Mouse (Mus musculus): Measurements from ENCODE around the gene Mfrp. TPM values are rescaled to one million over a fixed set of nuclear protein-coding genes. Genes with fewer than 3 reads are reported as not detected.

Mfrp gene
- polyA plus RNA-seq, 1 experiment from 2014 or later, result 0.14 TPM

- no peak overlapping the region for H3K27ac ChIP-seq
- peaks cover 30% of the 10 kb centered on the region for H3K4me1 ChIP-seq
- H3K4me3 ChIP-seq, result no peak overlapping the region
- H3K36me3 ChIP-seq, result no peaks in the 10 kb centered on the region
- peaks cover 24% of the 10 kb centered on the region for H3K27me3 ChIP-seq
- H3K9ac ChIP-seq, result no peak overlapping the region
- no peaks in the 10 kb centered on the region for H3K9me3 ChIP-seq
- H3K4me2 ChIP-seq, result no peak overlapping the region
- ATAC-seq (ENCODE audit: borderline replicate concordance, extremely low read depth, low FRiP score, low TSS enrichment), result no peak
- WGBS, result 57% methylated on average over 10 of the region's 10 CpGs
These were observed 21.3 kb upstream of the Mfrp start for GRCm38 (mm10) chr9:44079997-44080780.

DNA sequence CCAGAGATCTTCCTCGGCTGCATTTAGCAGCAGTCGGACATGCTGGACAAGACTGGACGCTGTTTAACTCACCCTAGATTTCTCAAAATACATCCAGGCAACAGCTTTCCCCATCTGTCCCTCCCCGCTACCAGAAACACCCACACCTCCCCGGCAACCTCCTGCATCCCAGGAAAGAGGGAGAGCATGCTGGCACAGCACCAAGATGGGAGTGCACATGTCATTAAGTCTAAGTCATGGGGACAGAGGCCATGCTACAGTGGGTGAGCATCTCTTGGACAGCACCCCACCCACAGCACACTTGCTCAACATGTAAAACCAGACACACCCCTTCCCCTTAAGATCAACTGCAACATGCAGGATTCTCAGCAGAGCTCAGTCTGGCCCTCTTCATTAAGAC, 20.6 kb upstream of the Mfrp start:
- H3K36me3 ChIP-seq, result no peaks in the 10 kb centered on the region
- no peak overlapping the region for H3K4me3 ChIP-seq
- peaks cover 35% of the 10 kb centered on the region for H3K4me1 ChIP-seq
- no peak overlapping the region for H3K9ac ChIP-seq
- peaks cover 31% of the 10 kb centered on the region for H3K27me3 ChIP-seq
- ATAC-seq (ENCODE audit: borderline replicate concordance, extremely low read depth, low FRiP score, low TSS enrichment), result no peak
- no peaks in the 10 kb centered on the region for H3K9me3 ChIP-seq
- WGBS, result 43% methylated on average over 5 of the region's 5 CpGs
- H3K27ac ChIP-seq, result no peak overlapping the region
- no peak overlapping the region for H3K4me2 ChIP-seq

- no peak for ATAC-seq (ENCODE audit: borderline replicate concordance, extremely low read depth, low FRiP score, low TSS enrichment)
- Histone ChIP-seq H3K4me2 (no peak overlapping the region), H3K36me3 (no peaks in the 10 kb centered on the region), H3K4me3 (no peak overlapping the region), H3K9me3 (no peaks in the 10 kb centered on the region), H3K27me3 (peaks cover 33% of the 10 kb centered on the region), H3K9ac (no peak overlapping the region), H3K27ac (no peak overlapping the region), H3K4me1 (peaks cover 35% of the 10 kb centered on the region)
- 71% methylated on average over 5 of the region's 5 CpGs for WGBS
These were observed 19.9 kb upstream of the Mfrp start for GRCm38 (mm10) chr9:44081581-44081980.

DNA sequence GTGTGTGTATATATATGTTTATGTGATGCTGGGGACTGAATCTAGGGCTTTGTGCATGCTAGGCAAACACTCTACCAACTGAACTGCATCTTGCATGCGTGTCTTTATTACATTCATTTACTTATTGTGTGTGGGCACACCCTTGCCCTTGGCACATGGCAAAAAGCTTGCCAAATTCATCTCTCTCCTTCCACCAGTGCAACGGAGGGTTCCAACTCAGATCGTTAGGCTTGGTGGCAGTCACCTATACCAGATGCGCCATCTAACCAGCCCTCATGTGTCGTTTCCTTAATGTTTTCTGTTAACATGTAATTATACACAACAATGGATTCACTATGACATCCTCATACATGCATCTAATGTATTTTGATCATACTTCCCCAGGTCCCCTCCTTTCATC, 19.3 kb upstream of the Mfrp start:
- Histone ChIP-seq H3K36me3 (no peaks in the 10 kb centered on the region), H3K4me1 (peaks cover 42% of the 10 kb centered on the region), H3K4me3 (no peak overlapping the region), H3K27ac (no peak overlapping the region), H3K9ac (no peak overlapping the region), H3K4me2 (no peak overlapping the region), H3K9me3 (no peaks in the 10 kb centered on the region), H3K27me3 (peaks cover 37% of the 10 kb centered on the region)
- 90% methylated on average over 5 of the region's 5 CpGs for WGBS
- ATAC-seq (ENCODE audit: borderline replicate concordance, extremely low read depth, low FRiP score, low TSS enrichment), result no peak

- no peak for ATAC-seq (ENCODE audit: borderline replicate concordance, extremely low read depth, low FRiP score, low TSS enrichment)
- Histone ChIP-seq H3K36me3 (no peaks in the 10 kb centered on the region), H3K4me2 (peak overlapping the region; percentile 99), H3K27me3 (peaks cover 37% of the 10 kb centered on the region), H3K9ac (no peak overlapping the region), H3K4me3 (peak overlapping the region; percentile 55), H3K4me1 (peaks cover 51% of the 10 kb centered on the region), H3K27ac (no peak overlapping the region; the same call in 1 of the 2 replicates), H3K9me3 (no peaks in the 10 kb centered on the region)
- WGBS, result 6% methylated on average over 23 of the region's 23 CpGs
These were observed 18.0 kb upstream of the Mfrp start for GRCm38 (mm10) chr9:44083392-44084121.

GRCm38 (mm10) chr9:44084236-44084635, 17.3 kb upstream of the Mfrp start:
- Histone ChIP-seq H3K4me3 (peak overlapping the region; percentile 55), H3K36me3 (no peaks in the 10 kb centered on the region), H3K4me2 (peak overlapping the region; percentile 99), H3K27me3 (peaks cover 37% of the 10 kb centered on the region), H3K9ac (peak overlapping the region; percentile 64; the same call in 1 of the 2 replicates), H3K4me1 (peaks cover 50% of the 10 kb centered on the region), H3K9me3 (no peaks in the 10 kb centered on the region), H3K27ac (no peak overlapping the region)
- ATAC-seq (ENCODE audit: borderline replicate concordance, extremely low read depth, low FRiP score, low TSS enrichment), result no peak
- under 1% methylated on average over 14 of the region's 14 CpGs for WGBS

DNA sequence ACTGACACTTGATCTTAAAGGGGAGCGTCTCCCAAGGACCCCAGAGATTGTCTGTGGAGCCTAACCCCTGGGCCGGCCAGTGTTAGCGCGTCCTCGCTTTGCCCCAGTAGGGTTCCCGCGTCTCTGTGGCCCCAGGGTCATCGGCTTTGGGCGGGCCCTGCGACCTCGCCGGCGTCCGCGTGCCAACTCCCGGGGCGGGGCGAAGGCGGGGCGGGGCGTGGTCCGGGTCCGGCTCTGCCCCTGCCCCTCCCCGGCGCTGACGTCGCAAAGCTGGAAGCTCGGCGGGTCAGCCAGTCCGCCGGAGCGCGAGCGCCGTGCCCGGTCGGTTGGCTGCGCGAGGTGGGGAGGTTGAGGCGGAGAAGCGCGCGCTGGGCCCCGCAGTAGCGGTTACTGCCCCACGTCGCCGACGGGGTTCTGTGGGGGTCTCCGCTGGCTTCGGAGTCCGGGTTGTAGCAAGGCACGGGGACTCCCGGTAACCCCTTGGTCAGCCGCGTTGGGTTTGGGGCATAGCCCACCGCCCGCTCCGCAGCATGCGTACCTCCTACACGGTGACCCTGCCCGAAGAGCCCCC, 16.8 kb upstream of the Mfrp start:
- Histone ChIP-seq H3K9me3 (no peaks in the 10 kb centered on the region), H3K36me3 (no peaks in the 10 kb centered on the region), H3K4me2 (peak overlapping the region; percentile 99), H3K27me3 (peaks cover 37% of the 10 kb centered on the region), H3K4me3 (peak overlapping the region; percentile 55), H3K27ac (no peak overlapping the region), H3K9ac (peak overlapping the region; percentile 64), H3K4me1 (peaks cover 49% of the 10 kb centered on the region)
- peak; percentile 83 for ATAC-seq (ENCODE audit: borderline replicate concordance, extremely low read depth, low FRiP score, low TSS enrichment)
- under 1% methylated on average over 59 of the region's 62 CpGs for WGBS

GRCm38 (mm10) chr9:44085276-44085675, 16.3 kb upstream of the Mfrp start:
- Histone ChIP-seq H3K9me3 (no peaks in the 10 kb centered on the region), H3K27ac (no peak overlapping the region), H3K4me1 (peaks cover 49% of the 10 kb centered on the region), H3K27me3 (peaks cover 37% of the 10 kb centered on the region), H3K9ac (peak overlapping the region; percentile 64), H3K36me3 (no peaks in the 10 kb centered on the region), H3K4me2 (peak overlapping the region; percentile 99), H3K4me3 (peak overlapping the region; percentile 55)
- WGBS, result 2% methylated on average over 10 of the region's 10 CpGs
- ATAC-seq (ENCODE audit: borderline replicate concordance, extremely low read depth, low FRiP score, low TSS enrichment), result no peak

GRCm38 (mm10) chr9:44085741-44086665, 15.5 kb upstream of the Mfrp start:
- Histone ChIP-seq H3K4me2 (peak overlapping the region; percentile 99), H3K27ac (no peak overlapping the region), H3K4me3 (peak overlapping the region; percentile 55; the same call in 1 of the 2 replicates), H3K9ac (0 out of 2 replicates have a peak overlapping the region, but pooled peaks have one; percentile 14), H3K27me3 (peaks cover 37% of the 10 kb centered on the region), H3K9me3 (no peaks in the 10 kb centered on the region), H3K36me3 (no peaks in the 10 kb centered on the region), H3K4me1 (peaks cover 49% of the 10 kb centered on the region)
- ATAC-seq (ENCODE audit: borderline replicate concordance, extremely low read depth, low FRiP score, low TSS enrichment), result no peak
- 60% methylated on average over 15 of the region's 15 CpGs for WGBS

- Histone ChIP-seq H3K4me3 (no peak overlapping the region), H3K27me3 (peaks cover 37% of the 10 kb centered on the region), H3K4me2 (no peak overlapping the region), H3K4me1 (peaks cover 49% of the 10 kb centered on the region), H3K36me3 (no peaks in the 10 kb centered on the region), H3K27ac (no peak overlapping the region), H3K9me3 (no peaks in the 10 kb centered on the region), H3K9ac (no peak overlapping the region)
- no peak for ATAC-seq (ENCODE audit: borderline replicate concordance, extremely low read depth, low FRiP score, low TSS enrichment)
- 42% methylated on average over 10 of the region's 10 CpGs for WGBS
These were observed 14.6 kb upstream of the Mfrp start for GRCm38 (mm10) chr9:44086960-44087359.

DNA sequence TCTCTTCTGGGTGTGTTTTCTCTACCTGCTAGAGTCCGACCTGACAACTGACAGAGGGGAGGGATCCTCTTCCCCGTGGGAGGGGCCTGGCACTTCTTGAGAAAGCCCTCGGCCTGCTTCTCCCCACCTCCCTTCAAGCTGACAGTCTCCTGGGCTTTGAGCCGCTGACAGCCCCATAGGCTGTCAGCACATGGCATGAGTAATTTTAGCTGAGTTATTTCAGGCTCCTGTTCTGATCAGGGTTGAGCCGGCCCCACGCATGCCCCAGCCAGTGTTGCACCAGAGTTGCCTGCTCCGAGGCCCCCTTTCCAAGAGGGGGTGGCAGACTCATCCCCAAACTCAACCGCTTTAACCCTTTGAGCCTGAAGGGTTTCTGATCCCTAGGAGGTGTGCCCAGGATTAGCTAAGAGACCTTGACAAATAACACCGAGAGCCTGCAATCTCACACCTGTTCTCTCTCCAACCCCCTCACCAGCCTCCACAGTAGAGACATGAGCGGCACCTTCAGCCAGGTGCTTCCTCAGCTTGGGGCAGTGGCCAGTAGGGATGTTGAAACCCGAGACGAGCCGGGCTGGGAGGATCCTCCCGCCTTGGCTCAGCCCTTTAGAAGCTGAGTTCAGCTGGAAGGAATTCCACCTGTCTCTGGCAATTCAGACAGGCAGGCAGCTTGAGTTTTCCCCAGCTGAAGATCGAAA, 13.6 kb upstream of the Mfrp start:
- H3K4me2 ChIP-seq, result peak overlapping the region; percentile 5; the same call in 1 of the 2 replicates
- H3K36me3 ChIP-seq, result no peaks in the 10 kb centered on the region
- H3K9me3 ChIP-seq, result no peaks in the 10 kb centered on the region
- no peak overlapping the region for H3K27ac ChIP-seq
- H3K4me1 ChIP-seq, result peaks cover 49% of the 10 kb centered on the region
- H3K27me3 ChIP-seq, result peaks cover 30% of the 10 kb centered on the region
- H3K9ac ChIP-seq, result no peak overlapping the region; the same call in 1 of the 2 replicates
- WGBS, result 6% methylated on average over 15 of the region's 15 CpGs
- no peak overlapping the region for H3K4me3 ChIP-seq
- ATAC-seq (ENCODE audit: borderline replicate concordance, extremely low read depth, low FRiP score, low TSS enrichment), result no peak

All from lung, embryonic 15.5 days (tissue).